Mouse (Mus musculus) ovary, postnatal 36 days (tissue): Measurements from ENCODE around the gene Dmwd.

Experiments used
- DNase-seq: peaks from one replicate; pipeline ENCODE4 v3.0.0; 2022; ENCODE audit warnings: low spot score, mixed read lengths

Dmwd gene

DNA sequence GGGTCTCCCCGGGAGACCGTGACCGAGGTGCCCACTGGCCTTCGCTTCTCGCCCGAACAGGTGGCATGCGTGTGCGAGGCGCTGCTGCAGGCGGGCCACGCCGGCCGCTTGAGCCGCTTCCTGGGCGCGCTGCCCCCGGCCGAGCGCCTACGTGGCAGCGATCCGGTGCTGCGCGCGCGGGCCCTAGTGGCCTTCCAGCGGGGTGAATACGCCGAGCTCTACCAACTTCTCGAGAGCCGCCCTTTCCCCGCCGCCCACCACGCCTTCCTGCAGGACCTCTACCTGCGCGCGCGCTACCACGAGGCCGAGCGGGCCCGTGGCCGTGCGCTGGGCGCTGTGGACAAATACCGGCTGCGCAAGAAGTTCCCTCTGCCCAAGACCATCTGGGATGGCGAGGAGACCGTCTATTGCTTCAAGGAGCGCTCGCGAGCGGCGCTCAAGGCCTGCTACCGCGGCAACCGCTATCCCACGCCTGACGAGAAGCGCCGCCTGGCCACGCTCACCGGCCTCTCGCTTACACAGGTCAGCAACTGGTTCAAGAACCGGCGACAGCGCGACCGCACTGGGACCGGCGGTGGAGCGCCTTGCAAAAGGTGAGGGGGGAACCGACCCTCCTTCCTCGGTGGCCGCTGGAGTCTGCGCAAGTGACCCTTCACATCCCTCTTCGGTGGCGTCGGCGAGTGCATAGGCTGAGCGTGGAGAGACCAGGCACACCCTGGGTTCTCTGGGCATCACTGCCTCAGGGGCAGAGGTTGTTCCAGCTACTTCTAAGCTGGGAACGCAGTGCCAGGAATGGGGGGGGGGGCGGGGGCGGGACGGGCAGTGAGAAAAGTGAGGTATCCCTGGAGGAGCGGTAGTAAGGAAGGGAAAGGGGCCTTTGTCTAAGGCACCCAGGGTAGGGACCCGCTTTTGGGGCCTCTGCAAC, 19.1 kb downstream of the Dmwd start:
- DNase-seq: peak; percentile 72

DNA sequence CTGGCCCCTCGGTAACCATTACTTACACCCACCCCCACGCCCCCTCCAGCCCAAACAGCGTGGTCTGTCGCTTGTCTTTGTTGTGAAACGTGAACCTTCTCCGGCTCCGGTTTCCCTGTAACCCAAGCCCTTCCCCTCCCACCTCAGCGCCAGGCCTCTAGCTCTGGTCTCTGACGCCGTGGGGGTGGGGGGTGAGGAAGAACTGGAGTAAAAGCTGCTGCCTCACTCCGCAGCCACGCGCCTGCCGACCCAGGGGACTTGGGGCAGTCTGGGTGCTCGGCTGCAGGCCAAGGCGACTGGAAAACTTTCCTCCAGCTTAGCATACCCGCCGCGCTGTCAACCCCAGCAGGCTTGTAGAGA, 19.7 kb downstream of the Dmwd start:
- DNase-seq: peak; percentile 84

DNA sequence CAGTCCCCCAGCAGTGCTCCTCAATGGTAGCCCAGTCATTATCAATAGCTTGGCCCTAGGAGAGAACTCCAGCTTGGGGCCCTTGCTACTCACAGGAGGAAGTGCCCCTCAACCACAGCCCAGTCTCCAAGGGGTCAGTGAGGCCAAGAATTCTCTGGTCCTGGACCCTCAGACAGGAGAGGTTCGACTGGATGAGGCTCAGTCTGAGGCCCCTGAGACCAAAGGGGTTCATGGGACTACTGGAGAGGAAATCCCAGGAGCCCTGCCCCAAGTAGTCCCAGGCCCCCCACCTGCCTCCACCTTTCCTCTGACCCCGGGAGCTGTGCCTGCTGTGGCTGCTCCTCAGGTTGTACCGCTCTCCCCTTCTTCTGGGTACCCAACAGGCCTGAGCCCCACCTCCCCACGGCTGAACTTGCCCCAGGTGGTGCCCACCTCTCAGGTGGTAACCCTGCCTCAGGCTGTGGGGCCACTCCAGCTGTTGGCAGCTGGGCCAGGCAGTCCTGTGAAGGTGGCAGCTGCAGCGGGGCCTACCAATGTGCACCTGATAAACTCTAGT, 20.5 kb downstream of the Dmwd start:
- no peak for DNase-seq

DNA sequence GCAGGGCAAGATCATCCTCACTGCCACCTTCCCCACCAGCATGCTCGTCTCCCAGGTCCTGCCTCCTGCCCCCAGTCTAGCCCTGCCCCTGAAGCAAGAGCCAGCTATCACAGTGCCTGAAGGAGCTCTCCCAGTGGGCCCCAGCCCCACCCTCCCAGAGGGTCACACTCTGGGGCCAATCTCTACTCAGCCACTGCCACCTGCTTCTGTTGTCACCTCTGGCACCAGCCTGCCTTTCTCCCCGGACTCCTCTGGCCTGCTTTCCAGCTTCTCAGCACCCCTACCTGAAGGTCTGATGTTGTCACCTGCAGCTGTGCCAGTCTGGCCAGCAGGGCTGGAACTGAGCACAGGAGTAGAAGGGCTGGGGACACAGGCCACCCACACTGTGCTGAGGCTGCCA, 21.2 kb downstream of the Dmwd start:
- DNase-seq: no peak

DNA sequence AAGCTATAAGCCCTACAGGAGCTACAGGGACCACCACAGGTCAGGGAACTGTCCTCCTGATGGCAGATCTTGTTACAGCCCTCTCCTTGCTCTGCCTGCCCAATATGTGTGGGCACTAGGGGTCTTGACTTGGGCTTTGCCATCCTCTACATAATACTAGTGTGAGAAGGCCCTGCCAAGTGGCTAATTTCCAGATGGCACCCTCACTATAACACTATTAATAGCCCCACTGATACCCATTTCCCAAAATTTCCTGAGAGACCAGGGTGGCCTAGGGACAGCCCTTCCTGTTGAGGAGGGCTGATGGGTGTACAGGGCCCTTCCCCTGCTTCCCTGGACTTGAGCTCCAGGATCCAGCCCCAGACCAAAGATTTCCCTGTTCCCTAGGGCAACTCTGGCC, 21.8 kb downstream of the Dmwd start:
- DNase-seq: no peak

DNA sequence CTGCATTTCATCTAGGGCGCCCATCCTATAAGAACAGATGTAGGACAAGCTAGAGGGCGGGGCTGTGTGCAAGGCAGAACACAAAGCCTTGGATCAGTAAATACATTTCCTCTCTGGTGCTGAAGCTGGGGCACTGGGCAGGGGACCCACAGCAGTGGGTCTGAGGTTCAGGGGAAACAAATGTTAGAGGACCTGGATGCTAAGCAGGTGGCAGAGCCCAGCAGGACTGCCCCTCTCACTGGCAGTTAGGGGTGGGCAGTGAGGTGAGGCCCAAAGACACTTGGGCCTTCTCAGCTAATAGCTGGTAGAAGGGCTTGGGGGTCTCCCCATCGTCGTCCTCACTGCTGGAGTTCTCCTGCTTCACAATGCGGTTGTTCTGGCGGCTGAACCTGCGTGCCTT, 22.8 kb downstream of the Dmwd start:
- DNase-seq: no peak

DNA sequence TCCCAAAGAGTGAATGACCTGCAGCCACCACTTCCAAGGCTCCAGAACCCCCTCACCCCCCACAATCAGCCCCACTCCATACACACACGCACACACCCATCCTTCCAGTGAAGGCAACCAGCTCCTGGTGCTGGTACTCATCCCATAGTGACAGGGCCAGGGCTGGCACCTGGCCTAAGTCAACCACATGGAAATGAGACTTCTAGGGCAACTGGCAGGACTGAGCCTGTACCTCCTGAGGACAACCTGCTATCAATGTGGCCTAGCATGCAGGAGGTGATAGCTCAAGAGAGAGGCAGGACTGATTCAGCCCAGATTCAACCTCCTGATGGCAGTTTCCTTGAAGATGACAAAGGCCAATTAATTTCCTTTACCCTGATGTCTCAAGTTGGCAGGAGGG, 24.3 kb downstream of the Dmwd start:
- no peak for DNase-seq

DNA sequence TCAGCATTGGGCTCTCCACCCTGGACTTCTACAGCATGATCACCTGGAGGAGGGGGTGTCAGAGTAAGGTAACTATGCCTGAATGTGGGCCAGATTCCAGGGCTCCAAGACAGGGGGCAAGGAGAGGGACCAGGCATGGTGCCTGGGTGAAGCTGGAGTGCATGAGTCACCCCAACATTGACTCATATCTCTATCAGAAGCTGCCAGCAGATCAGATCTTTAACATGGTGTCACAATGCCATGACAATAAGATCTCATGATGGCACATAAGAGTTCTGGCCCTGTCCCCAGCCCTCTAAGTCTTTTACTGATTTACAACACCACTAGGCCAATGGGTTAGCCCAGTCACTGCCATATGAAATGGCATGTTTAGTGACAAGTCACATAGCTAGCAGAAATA, 27.7 kb downstream of the Dmwd start:
- DNase-seq: no peak

DNA sequence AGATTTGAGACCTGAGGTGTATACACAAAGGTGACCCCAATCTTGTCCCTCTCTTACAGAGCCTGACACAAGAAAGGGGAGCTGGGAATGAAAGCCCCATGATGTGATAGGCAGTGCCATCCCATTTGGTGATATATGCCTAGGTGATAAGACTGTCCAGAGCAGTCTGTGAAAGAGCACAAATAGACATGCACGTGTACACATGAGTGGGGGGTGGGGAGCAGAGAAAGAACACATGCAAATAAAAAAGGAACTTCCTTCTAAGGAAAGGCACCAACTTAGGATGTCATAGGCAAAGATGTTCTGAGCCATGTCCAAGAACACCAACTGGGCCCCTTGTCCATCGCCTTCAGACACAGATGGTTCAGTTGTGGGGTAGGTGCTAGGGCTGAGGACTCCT, 28.5 kb downstream of the Dmwd start:
- no peak for DNase-seq

DNA sequence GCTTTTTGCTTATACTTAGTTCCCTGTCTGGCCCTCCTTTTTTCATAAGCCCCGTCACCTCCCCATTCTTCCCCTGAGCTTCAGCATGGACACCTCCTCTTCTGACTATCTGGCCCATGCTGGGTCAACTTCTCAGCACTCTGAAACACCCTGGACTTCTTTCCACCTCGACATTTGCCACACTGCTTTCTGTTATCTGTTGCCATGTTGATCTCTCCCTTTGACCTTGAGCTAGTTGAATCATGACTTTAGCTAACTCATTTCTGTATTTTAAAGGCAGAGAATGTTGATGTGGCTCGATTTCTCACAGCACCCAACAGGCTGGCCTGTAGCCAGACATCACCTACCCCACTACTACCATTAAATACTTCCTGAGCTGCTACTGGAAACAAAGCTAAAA, 31.4 kb downstream of the Dmwd start:
- DNase-seq: no peak

DNA sequence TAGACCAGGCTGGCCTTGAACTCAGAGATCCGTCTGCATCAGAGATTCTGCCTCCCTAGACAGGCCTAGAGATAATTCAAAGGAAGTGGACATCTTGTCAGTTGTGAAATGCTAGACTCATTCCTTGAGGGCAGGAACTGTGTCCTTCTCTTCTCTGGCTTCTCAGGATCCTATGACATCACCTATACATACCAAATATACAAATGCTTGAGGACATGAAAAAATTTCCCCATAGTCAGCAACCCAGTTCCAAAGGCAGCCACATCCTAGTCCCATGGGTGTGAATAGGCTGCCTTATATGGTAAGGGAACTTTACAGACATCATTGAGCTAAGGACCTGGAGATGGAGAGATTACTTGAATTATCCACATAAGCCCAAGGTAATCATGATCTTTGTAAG, 33.5 kb downstream of the Dmwd start:
- no peak for DNase-seq

DNA sequence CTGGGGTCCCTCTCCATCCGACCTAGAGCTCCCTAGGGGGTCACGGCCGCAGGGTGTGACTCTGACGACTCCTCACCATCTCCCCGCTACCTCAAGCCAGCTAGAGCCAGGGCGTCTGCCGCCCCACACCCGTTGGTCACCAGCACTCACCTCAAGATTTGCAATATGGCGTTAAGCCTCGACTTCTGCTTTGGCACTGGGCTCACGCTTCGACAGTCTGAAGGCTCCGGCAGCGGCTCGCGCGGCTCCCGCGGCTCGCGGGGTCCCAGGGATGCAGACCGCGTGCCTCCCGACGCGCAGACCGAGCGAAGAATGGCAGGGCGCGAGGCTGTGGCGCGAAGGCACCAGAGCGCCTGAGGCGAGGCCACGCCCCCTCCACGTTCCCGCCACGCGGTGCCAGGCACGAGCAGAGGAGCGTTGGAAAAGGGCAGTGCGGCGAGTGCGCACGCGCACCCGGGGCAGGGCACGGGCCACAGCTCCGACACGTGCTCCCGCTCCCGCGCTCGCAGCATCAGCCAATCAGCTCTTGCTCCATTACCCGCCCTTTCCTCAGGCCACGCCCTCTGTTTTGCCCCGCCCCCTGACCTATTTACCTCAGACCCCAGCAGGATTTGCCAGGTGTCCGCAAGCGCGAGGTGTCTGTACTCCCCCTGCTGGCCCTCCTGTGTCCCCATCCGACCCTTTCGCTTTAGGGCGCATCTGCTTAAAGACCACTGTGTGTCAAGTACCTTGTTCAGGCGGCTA, 42.2 kb downstream of the Dmwd start, which contains the start of gene Gm4969:
TSS of gene Gm4969 (minus strand) at position 341 of the 744 bp plus-strand sequence.
- peak; percentile 52 for DNase-seq

DNA sequence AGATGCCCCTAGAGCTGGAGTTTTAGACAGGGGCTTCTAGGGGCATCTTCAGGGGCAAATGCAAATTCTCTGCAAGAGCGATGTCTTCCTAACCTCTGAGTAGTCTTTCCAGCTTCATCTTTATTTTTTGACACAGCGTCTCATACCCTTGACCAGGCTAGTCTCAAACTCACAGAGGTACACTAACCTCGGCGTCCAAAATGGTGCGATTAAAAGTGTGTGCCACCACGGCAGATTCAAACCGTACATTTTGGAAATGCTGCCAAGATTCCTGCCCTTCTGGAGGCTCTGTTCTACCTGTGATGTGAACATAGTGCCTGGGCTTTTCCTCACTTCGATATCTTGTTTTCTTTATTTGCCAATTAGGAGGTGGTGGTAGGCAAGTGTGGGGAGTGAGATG, 43.1 kb downstream of the Dmwd start:
- DNase-seq: no peak

DNA sequence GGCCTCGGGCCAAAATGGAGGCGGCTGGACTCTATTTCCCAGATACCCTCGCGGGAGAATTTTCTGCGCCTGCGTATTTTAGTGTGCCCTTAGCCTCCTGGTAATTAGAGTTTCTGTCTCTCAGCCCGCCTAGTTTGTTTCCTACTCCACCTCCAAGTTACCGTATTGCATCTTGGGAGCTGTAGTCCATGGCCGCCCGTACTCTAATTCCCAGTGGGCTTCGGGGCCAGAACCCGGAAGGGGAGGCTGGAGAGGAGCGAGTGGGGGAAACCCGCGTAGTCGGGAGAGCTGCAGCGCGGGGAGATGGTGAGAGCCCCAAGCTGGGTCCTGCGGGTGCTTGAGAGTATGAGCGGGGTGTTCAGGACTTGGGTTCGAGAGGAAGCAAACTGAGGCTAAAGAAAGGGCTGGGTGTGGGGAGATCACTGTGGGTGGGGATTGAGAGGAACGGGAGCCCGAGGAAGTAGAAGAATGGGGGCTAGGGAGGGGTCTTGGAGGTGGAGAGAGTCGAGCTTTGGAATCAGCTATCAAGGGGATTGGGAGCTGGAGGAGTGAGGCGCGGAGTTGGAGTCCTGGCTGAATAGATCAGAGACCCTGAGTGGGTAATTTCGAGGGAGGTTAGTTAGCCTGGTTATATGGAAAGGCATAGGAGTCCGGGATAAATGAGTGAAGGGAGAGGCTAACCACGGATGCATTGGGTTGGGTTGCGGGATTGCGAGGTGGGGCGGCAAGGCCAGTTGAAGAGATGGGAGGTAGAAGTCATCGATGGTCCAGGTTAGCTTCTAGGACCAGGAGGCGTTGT, 43.8 kb downstream of the Dmwd start, which contains the start of gene Fbxo46:
TSS of gene Fbxo46 (plus strand) at position 229 of the 799 bp plus-strand sequence.
- DNase-seq: peak; percentile 86

DNA sequence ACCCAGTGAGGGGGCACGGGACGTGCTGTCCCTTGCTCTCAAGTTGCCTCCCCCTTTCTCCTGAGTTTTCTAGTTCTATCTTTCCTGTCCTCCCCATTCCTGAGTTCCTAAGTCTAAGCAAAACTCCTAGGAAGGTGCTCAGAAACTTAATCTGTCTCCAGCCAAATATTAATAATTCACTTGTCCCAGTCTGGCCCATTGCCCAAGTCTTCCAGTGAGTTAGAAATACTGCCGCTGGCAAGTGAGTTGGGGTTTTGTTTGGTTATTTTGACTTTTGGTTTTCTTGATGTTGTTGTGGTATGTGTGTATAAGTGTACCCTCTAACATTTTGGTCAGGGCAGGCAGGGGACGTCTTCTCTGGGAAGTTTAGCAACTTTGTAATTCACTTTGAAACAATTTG, 45.7 kb downstream of the Dmwd start:
- DNase-seq: no peak

DNA sequence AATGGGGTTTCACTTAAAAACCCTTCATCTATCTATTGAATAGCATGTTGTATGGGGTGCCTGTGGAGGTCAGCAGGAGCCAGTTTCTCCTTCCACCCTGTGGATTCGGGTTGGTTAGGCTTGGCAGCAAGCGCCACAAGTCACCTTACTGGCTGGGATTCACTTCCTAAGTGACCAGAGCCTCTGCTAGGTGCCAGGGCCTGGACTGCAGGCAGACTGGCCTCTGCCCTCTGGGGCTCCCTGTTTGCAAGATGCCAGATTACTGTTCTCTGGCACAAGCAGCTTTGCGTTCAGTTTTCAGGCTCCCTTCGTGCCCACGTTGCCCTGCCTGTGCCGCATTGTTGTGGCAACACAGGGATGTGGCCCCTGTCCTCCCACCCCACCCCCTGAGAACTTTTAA, 48.7 kb downstream of the Dmwd start:
- DNase-seq: no peak

DNA sequence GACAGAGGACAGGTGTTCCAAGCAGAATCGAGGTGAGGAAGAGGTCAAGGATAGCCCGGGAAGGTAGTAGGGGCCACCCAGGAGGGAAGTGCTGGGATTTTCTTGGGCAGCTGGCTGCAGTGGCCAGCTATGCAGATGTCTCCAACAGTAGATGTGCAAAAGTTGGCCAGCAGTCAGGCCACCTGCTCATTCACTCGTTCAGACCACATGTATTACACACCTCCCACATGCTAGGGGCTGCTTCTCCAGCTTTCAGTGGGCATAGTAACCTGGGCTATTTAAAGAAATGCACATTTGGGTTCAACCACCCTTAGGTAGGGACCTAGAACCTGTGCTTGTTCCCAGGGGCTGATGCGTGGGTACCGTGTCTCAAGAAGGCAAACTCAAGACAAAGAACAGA, 51.7 kb downstream of the Dmwd start:
- DNase-seq: no peak

DNA sequence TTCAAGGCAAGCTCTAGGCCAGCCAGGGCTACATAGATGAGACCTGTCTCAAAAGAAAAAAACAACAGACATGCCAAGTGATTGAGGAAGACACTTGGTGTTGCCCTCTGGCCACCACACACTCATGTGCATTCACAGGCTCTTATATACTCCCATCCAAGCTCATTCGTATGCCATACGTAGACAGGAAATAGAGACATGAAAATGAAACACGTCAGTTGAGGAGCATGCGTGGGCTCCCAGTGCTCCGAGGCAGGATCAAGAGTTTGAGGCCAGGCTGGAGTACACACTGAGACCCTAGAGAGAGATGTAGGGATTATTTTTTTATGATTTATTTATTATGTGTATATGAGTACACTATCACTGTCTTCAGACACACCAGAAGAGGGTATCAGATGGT, 53.4 kb downstream of the Dmwd start:
- DNase-seq: no peak

DNA sequence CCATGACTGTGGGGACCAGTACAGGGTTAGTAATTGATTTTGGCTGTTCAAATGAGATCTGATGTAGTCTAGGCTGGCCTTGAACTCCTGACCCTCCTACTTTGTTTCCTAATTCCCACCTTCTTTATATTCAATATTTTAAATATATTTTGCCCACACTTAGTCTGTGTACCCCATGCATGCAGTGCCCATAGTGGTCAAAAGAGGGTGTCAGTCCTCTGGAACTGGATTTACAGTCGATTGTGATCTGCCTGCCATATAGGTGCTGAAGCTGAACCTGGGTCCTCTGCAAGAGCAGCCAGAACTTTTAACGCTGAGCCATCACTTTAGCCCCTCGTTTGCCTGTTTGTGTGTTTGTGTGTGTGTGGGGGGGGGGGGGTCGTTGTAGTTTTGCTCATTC, 54.6 kb downstream of the Dmwd start:
- DNase-seq: no peak

DNA sequence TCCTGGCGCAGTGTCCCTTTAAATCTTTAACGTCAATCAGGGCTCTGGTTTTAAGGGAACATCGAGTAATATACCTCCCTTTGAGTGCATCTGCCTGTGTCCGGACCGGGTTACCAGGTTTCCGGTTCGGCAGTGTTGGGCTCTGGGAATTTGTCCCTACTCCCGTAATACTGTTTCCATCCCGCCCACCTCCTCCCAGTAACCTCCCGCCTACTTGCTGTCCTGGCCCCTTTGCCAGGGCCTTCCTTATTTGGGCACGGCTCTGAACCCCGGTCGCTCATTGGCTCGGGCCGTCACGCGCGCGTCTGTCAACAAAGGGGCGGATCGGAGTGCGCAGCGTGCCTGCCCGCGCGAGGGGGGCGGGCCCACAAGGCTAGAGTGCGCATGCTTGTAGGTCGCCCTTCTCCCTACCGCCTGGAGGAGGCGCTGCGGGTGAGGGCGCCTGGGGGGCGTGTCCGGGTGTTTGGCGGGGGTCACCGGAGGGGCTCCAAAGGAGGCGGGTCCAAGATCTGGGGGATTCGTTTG, 55.4 kb downstream of the Dmwd start:
- DNase-seq: peak; percentile 97
